Mouse (Mus musculus): ENCODE results near the gene Fkbp9.
"Not testable (repeated sequence)": the region's sequence is repeated elsewhere in the genome, so short reads cannot be mapped to it uniquely, and the experiment has no call there.

Fkbp9 gene

DNA sequence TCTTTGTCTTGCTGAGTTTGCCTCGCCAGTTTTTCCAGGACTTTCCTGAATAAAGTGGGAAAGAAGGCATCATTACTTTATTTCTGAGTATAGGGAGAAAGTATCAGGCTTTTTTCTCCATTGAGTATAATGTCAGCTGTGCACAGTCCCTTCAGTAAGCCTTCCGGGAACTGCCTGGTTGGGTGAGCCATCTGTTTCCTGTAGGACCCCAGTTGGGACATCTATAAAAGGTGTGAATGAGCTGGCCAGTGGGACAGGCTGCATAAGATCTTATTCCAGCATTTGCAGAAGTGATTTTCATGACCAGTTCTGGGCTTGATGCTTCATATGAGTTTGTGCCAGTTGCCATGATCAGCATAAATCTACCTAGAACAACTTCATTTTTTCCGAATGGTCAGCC lies 11.4 kb downstream of the Fkbp9 start:
- no peak for DNase-seq

DNA sequence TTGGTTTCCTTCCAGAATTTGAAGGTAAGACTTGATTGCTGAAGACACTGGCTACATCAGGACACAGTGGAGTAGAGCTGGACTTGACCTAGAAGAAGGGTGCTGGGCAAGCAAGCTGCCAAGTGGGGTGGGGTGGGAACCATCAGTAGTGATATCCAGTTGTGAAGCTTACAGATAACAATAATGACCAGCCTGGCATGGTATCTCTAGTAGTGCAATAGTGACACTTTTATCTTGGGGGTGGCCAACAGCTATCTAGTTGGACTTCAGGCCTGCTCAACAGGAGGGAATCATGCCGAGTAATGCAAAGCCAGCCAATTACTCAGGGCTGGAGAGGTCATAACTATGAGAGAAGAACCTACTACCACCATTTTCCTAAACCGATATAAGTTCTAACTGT lies 12.5 kb downstream of the Fkbp9 start:
- no peak for DNase-seq

DNA sequence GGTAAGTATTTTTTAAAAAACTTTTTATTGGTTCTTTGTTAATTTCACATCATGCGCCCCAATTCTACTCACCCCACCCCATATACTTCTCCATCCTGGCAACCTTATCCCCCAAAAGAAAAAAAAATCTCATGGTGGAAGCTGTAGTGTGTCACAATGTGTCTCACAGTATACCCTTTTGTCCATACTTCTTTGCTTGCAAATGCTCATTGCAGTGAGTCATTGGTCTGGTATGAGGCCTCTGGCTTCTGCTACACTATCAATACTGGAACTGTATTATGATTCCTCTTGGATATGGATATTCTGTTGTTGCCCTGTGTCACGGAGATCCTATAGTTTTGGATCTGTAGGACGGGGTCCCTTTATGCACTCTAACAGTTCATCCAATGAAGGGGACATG lies 17.1 kb downstream of the Fkbp9 start:
- DNase-seq: no peak

DNA sequence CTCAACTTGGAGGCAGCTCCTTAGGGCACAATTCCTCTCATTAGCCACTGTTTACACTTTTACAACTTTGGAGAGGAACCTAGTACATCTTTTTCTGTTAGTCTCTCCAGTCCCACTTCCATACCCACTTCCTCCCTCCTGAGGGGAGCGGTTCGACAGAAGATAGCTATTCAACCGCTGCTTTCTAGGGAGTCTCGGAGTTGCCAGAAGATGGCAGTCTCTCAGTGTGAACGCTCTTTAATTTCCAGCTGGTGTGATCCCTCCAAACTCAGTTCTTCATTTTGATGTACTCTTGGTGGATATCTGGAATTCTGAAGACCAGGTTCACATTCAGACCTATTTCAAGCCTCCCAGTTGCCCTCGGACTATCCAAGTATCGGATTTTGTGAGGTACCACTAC lies 18.5 kb downstream of the Fkbp9 start:
- DNase-seq: no peak

DNA sequence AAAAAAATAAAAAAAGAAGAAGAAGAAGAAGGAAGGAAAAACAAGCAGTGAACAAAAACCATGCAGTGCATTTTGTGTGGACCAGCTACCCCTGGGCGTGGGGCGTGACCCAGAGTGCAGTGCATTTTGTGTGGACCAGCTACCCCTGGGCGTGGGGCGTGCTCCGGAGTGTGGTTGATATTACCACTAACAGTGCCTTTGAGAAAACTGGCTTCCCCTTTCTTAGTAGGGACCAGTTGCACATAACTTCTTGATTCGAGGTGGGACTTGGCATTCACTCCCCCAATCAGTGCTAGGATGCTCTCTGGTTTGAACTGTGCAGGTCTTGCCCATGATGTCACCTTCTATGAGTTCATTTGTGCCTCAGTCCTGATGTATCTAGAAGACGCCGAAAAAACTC lies 22.9 kb downstream of the Fkbp9 start:
- no peak for DNase-seq

DNA sequence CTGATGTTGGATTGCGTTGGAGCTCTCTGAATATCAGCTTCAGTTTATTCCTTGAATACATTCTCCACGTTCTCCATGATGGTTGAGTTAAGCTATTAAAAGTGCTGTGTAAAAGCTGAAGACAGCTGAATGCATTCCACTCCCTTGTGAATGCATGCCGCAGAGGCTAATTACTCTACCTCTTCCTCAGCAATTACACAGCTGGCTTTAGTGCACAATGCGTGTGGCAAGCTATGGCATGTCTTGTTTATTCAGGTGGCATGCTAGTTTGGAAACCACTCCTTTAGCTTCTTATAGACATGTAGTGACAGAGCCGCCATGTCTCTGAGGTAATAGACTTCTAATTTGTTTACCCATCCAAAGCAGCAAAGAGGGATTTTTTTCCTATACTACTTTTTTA lies 24.9 kb downstream of the Fkbp9 start:
- no peak for DNase-seq

DNA sequence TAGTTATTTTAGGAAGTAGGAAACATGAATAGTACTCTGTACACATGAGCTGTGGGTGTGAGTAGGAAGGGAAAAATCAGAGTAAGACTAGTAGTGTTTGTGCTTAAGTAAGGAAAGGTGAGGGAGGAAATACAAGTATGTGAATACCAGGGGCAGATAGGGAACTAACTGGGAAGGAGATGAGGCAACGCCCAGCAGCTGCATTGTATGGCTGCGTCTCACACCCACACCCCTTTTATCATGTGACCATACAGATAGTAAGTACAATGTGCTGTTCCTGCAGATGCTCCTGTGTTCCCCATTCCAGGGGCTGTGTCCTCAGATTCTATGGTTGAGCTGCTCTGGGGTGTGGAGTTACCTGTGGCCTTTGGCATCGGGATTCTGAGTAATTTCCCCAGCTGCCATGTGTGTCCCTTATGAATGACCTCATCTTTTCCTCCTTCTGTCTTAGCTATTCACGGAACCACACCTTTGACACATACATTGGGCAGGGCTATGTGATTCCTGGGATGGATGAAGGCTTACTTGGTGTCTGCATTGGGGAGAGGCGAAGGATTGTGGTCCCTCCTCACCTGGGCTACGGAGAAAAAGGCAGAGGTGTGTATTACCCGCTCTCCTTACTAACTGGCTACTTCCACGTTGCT lies 28.5 kb downstream of the Fkbp9 start:
- DNase-seq: no peak

DNA sequence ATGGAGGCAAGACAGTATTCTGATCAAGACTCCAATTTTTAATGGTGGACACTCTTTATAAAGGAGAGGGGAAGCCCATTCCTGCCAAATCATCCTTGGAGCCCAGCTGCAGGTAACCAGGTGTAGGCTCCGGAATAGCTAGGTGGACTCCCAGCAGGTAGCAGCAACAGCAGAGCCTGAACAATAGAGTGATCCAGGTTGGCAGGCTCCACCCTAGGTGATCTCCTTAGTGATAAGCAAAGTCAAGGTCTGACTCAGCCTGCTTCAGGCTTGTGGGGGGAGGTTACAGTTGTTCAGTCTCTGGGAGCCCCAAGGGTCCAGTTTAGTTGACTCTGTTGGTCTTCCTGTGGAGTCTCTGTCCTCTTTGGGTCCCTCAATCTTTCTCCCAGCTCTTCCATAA lies 35.0 kb downstream of the Fkbp9 start:
- DNase-seq: not testable (repeated sequence)

DNA sequence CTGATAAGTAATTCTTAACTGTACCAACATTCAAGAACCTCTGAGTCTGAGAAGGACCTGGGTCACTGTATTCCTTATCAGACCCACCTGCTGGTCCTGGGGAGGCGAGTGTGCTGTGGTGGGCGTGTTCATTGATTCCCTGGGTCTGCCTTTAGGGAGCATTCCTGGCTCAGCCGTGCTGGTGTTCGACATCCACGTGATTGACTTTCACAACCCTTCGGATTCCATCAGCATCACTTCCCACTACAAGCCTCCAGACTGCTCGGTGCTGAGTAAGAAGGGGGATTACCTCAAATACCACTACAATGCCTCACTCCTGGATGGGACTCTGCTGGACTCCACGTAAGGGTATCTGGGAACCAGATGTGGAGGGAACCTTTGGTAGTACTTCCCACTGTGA lies 36.7 kb downstream of the Fkbp9 start:
- no peak for DNase-seq

DNA sequence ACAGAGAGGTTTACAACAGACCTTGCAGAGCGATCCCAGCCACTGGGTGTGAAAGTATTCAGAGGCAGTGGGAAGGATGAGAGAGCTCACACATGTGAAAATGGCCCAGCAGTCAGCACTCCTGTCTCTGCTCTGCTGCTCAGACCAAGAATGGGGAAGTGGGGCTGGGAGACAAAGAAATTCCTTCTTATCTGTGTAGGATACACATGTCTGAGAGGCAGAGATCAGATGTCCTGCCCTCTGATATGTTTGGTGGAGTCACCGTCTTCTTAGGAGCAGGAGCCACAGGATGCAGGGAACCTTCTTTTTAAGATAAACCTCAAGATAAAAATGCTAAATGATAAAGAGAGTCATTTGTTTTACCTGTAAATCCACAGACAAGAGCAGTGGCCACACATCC lies 38.2 kb downstream of the Fkbp9 start:
- DNase-seq: no peak

DNA sequence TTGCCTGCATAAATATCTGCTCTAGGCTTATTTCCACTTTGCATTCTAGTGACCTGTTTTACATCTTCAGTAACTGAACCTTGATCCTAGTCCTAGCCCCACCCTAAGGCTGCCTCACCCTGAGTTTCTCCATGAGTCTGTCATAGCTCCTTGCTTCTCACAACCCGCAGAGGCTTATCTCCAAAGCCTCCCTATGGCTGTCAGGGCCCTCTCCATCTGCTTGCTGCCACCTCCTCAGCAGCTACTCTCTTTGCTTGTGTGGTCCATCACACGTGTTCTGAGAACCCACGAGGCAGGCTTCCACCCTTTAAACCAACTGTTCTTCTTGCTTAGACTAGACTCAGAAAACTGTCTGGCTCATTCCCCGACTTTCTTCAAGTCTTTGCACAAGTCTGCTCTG lies 45.0 kb downstream of the Fkbp9 start:
- no peak for DNase-seq

DNA sequence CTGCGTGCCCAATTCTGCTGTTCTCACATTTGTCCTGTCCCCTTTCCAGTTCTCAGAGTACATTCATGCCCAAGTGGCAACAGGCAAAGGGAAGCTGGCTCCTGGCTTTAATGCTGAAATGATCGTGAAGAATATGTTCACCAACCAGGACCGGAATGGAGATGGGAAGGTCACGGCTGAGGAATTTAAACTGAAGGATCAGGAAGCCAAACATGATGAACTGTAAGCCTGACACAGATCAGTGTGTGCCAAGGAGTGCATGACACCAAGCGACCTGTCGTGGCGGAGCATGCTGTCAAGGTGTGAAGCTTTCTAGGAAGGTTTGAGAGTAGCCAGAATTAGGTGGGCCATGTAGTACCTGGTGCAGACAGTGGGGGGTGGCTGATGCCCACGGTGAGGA lies 46.1 kb downstream of the Fkbp9 start:
- no peak for DNase-seq

DNA sequence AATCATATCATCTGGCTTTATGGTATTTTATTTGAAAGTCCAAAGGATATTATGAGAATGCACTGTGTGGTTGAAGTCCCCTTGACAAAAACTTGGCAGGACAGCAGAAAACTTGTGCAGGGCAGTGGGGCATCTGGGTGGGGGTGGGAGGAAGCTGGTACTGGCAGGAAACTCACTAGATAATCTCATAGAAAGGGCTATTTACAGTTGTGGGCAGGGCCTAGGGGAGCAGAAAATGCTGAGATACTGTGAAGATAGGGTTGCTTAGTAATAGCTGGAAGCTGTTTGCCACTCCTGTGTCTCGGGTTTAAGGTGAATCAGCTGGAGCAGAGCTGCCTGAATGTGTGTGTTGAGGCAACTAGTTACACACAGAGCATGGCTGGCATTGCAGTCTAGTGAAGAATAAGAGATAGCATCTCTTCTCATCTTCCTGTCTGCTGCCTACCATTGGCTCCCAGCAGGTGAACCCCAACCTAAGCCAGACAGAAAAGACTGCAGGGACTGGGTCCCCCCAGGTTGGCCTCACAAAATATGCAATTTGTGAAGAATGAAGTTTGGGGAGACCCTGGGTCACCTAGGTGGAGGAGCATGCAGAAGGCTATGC lies 47.6 kb downstream of the Fkbp9 start:
- DNase-seq: no peak

DNA sequence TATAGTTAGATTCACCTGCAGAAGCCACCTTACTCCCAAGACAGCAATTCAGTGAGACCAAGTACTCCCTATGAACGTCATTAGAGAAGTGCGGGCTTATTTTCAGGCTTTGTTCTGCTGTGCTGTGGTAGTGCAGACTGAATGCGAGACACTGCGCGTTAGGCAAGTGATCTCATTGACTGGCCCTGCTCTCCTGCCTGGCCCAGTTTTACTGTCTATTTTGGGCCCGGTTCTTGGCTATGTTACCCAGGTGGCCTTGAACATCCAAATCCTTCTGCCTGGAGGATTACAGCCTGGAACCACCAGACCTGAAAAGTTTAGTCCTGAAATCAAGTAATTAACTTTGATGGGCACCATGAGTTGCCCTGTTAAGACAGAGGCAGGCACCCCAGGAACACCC lies 56.7 kb downstream of the Fkbp9 start:
- no peak for DNase-seq

DNA sequence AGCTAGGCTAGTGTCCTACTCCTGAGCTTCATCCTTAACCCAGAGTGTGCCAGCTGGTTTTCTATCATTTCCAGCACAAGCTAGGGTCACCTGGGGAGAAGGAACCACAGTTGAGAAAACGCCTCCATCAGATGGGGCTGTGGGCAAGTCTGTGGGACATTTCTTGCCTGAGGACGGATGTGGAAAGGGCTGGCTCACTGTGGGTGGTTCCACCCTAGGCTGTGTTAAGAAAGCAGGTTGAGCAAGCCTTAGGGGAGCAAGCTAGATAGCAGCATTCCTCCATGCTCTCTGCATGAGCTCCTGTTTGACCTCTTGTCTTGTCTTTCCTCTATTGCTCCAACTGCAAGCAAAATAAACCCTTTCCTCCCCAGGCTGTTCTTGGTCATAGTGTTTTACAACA lies 58.9 kb downstream of the Fkbp9 start:
- no peak for DNase-seq

DNA sequence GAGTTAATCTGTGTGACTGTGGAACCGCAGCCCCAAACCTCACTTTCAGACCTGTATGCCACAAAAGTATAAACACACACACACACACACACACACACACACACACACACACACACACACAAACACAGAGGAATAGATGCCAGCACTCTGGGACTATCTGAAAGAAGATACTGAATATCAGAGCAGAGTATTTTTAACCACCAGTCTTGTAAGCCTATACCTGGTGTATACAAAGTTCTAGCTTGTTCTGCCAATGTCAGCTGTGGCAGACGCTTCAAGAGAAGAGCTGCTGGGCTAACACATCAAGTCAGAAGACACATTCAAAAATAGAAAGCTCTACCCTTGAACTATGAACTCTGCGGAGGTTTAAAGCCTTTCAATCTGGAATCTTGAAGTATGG lies 67.7 kb downstream of the Fkbp9 start:
- DNase-seq: no peak

DNA sequence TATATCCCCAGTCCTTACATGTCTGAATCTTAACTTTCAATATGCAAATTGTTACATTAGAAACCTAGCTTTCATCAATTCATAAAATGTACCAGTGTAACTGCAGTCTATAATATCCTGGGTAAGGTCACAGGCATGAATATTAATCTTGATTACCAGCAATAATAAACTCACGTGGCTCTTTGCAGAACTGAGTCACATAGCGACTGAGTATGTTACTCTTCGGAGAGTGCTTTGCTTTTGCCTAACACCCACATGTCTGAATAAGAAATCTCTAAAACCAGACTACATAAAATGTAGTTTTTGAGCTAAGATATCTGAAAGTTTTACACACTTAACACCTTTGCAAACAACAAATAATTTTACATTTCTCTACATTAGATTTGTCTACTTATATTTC lies 69.5 kb downstream of the Fkbp9 start:
- DNase-seq: no peak

DNA sequence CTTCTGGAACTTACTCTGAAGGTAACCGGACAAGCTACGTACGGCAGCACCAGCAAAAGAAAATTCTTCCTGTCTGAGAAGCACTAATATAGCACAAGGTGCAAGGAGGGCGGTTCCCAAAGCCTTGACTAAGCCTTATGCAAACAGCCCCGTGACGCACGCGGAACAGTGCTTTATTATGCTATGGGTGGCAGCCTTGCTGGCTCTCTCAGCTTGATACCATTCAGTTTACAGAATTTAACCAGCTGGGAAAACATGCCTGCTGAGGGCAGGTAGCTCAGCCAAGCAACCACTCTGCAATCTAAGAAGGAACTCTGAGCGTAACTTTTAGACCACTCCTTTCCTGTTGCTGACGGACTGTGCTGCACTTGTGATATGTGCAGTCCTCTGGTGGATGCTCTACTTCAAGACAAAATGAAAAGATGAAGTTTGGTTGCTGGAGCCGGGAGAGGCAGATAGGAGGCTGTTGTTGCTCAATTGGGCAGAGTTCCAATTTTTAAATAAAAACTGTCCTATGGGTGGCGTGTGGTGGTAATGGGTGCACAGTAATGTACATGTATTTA lies 70.0 kb downstream of the Fkbp9 start:
- peak; percentile 71 for DNase-seq

DNA sequence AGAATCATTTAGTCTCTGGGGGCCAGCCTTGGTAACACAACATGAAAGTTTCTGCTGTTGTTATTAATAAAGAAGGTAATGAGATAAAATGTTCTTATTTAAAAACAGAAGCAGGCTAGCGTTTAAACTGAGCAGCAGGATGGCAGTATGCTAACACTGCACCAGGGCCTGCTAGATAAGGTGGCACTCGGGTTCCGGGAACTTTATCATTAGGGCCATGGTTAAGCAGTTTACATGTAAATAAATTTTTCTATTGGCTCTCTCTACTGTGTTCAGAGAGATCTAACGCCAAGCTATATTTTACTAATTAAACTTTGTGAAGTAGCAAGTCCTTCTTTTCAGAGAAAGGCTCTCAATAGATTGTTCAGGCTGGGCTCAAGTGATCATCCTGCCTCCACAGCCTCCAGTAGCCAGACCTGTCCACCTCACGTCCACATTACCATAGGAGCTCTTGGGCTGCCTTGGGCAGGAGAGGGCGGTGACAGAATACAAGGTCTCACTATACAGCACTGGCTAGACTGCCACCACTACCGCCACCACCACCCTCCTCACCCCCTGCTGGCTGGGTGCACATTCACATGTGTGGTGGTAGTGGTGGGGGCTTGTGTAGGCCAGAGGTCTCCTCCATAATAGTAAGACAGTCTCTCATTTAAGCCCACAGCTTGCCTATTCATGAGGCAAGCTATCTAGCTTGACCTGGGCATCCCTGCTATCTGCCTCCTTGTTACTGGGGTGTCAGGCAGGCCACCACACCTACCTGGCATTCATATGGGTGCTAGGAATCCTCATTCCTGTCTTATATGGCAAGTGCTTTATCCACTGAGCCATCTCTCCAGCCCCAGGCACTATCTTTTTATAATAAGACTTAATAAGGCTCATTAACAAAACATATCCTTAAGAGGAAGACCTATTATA lies 71.0 kb downstream of the Fkbp9 start:
- no peak for DNase-seq

DNA sequence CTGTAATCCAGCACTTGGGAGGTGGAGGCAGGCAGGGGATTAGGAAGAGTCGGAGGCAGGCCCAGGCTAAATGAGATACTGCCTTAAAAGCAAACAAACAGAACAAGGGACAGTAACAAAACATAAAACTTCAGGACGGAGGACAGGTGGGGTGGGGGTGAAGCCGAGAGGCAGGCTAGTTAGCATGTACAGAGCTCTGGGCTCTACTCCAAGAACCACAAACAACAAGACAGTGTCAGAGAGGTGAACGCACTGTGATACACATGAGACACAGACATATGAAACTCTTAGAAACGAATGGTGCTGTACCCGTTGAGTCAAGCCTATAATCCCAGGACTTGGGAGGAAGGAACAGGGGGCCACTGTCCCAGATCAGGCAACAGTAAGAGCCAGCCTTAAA lies 72.0 kb downstream of the Fkbp9 start:
- no peak for DNase-seq

DNA sequence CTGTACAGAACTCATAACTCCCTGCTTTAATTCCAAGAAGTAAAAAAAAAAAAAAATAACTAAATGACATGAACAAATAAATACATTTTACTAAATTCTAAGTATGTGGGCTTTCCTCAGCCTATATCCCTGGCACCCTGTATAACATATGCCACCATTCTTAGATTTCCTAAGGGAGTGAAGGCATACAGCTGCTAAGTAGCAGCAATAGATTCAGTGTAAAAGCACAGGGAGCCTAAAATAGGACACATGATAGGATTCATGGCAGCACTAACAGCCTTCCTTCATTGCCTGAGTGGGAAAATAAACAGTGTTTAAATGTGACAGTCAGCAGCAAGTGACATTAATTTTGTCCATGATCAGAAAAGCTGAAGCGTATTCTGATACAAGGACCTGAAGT lies 72.5 kb downstream of the Fkbp9 start:
- no peak for DNase-seq

DNA sequence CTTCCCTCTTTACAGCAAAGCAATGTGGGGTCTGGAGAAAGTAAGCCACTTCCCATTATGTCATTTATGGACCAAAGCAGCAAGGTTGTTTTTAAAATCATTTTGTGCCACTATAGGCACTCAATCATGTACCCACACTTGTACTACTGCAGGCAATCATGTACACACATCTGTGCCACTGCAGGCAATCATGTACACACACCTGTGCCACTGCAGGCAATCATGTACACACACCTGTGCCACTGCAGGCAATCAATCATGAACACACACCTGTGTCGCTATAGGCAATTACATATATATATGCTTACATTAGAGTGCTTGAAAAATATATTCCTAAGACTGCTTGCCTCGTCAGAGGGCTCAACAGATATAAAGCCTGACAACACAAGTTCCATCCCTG lies 73.1 kb downstream of the Fkbp9 start:
- no peak for DNase-seq

DNA sequence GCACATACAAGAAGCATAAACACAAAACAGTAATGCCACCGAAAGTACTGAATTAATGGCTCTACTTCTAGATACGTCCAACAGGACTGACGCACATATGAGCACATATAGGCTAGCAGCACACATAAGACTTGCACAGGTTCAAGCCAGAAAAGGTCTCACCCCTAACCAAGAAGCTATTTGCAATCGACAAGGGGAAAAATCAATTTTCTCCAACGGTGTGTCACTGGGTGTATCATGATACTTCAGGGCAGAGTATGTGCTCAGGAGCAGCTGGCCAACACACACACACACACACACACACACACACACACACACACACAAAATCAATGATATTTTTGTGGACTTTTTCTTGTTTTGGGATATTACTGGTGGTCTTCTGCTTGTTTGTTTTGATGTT lies 73.6 kb downstream of the Fkbp9 start:
- no peak for DNase-seq
